Mouse (Mus musculus): ENCODE measurements around the gene Gm973.

DNA sequence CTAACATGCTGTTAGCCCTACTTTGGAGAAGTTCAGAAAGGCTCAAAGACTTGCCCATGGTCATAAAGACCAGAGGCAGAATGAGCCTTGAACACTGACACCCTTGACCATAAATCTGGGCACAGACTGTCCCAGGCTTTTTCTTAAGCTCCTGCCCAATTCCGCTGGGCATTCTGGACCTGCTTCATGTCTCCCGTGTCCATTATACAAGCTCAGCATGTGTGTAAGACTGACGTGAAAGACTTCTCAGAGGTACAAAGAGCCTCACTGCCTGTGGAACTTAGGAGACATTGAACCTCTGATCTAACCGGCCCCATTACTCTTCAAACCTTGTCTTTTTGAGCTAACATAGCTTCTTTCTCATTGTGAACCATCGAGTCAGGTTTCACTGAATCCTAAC is 22.3 kb downstream of the Gm973 start:
- TF ChIP-seq CTCF (IDR thresholded peaks at IDR 0.05; ENCODE audit: borderline replicate concordance, insufficient read depth, low read depth, low read length), result no peak
- TF ChIP-seq POLR2A (IDR thresholded peaks at IDR 0.05; ENCODE audit: borderline replicate concordance, insufficient read depth, low read length), result no peak

Data from cerebellum, adult 2 months (tissue).